Mouse (Mus musculus): Measurements from ENCODE around the gene Cilp2. TPM values are rescaled to one million over a fixed set of nuclear protein-coding genes. Genes with fewer than 3 reads are reported as not detected.

Gene Cilp2
- polyA plus RNA-seq, 1 experiment from 2014 or later: 4.9 TPM

DNA sequence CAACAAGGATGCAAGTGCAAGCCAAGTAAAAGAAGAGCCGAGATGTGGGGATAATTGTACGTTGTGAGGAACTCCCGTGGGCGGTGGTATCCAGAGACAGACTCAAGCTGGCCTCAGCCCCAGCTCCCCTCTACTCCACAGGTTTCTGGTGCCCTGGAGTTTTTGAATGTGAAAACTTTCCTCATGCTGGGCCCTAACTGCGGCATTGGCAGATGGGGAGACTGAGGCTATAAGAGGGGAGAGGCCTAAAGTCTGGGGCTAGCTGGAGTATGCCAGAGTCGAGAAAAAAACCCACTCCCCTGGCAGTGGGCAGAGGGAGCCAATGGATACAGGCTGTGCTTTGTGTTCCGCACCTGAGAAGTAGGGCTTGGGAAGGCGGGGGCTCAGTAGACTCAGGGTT is 16.6 kb upstream of the Cilp2 start:
- Histone ChIP-seq H3K27me3 (replicated peaks; ENCODE audit: control insufficient read depth, insufficient read depth, low read length) (no peaks in the 10 kb centered on the region), H3K4me3 (replicated peaks; ENCODE audit: low read length) (no peak overlapping the region), H3K4me2 (ENCODE audit: low read length) (no peak overlapping the region), H3K9ac (replicated peaks; ENCODE audit: low read depth, low read length) (no peak overlapping the region), H3K9me3 (ENCODE audit: control insufficient read depth, low read length) (no peaks in the 10 kb centered on the region), H3K27ac (ENCODE audit: low read length) (no peak overlapping the region), H3K36me3 (ENCODE audit: control insufficient read depth, insufficient read depth) (peaks cover 4% of the 10 kb centered on the region; the same call in 1 of the 2 replicates), H3K4me1 (replicated peaks; ENCODE audit: control insufficient read depth, insufficient read depth, low read length) (peaks cover 26% of the 10 kb centered on the region)
- no peak for ATAC-seq
- 80% methylated on average over 8 of the region's 8 CpGs for WGBS

DNA sequence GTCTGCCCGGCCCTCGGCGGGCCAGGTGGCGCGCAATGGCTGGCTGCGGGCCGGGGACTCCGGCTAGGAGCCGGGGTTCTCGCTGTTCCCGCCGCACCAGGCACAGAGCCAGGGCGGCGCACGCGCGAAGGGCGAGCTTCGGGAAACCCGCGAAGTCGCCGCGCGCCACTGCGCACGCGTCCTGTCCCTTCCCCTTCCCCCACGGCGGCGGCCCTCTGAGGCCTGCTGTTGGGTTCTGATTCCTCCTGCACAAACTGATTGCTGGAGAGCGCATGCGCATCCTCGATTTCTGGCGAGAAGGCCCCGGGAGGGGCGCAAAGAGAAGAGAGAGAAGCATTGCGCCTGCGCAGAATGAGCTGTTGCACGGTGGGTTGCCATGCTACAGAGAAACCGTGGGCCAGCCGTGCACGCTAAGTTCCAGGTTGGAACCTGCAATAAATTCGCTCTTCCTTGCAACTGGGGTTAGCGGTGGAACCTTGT is 15.6 kb upstream of the Cilp2 start:
- H3K27me3 ChIP-seq (replicated peaks; ENCODE audit: control insufficient read depth, insufficient read depth, low read length): no peaks in the 10 kb centered on the region
- peaks cover 3% of the 10 kb centered on the region; the same call in 1 of the 2 replicates for H3K36me3 ChIP-seq (ENCODE audit: control insufficient read depth, insufficient read depth)
- peak overlapping the region; percentile 86 for H3K4me3 ChIP-seq (replicated peaks; ENCODE audit: low read length)
- H3K9me3 ChIP-seq (ENCODE audit: control insufficient read depth, low read length): no peaks in the 10 kb centered on the region
- H3K27ac ChIP-seq (ENCODE audit: low read length): peak overlapping the region; percentile 87
- under 1% methylated on average over 45 of the region's 45 CpGs for WGBS
- ATAC-seq: peak; percentile 88
- H3K9ac ChIP-seq (replicated peaks; ENCODE audit: low read depth, low read length): peak overlapping the region; percentile 67
- peak overlapping the region; percentile 98 for H3K4me2 ChIP-seq (ENCODE audit: low read length)
- H3K4me1 ChIP-seq (replicated peaks; ENCODE audit: control insufficient read depth, insufficient read depth, low read length): peaks cover 26% of the 10 kb centered on the region

DNA sequence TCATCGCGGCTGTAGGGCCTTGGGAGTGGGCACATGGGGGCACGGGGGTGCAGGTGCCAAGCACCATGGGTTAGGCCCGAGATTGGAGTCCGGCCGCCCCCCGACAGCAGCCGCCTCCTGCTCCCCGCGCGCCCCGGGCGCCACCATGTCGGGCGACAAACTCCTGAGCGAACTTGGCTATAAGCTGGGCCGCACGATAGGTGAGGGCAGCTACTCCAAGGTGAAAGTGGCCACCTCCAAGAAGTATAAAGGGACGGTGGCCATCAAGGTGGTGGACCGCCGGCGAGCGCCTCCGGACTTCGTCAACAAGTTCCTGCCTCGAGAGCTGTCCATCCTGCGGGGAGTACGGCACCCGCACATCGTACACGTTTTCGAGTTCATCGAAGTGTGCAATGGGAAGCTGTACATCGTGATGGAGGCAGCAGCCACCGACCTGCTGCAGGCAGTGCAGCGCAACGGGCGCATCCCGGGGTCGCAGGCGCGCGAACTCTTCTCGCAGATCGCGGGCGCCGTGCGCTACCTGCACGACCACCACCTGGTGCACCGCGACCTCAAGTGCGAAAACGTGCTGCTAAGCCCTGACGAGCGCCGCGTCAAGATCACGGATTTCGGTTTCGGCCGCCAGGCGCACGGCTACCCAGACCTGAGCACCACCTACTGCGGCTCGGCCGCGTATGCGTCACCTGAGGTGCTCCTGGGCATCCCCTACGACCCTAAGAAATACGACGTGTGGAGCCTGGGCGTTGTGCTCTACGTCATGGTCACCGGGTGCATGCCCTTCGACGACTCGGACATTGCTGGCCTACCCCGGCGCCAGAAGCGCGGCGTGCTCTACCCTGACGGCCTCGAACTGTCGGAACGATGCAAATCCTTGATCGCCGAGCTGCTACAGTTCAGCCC is 14.9 kb upstream of the Cilp2 start, which contains the start of the genes Tssk6, Ndufa13 and Yjefn3:
Gene Tssk6, plus strand, starts transcription at position 22 of the 900 bp plus-strand sequence.
Gene Ndufa13, minus strand, starts transcription at position 396 of the 900 bp plus-strand sequence.
Gene Yjefn3, minus strand, starts transcription at position 550 of the 900 bp plus-strand sequence.
- Histone ChIP-seq H3K36me3 (ENCODE audit: control insufficient read depth, insufficient read depth) (no peaks in the 10 kb centered on the region), H3K9me3 (ENCODE audit: control insufficient read depth, low read length) (no peaks in the 10 kb centered on the region), H3K9ac (replicated peaks; ENCODE audit: low read depth, low read length) (peak within 1 kb of the TSS; percentile 80), H3K27ac (ENCODE audit: low read length) (peak within 1 kb of the TSS; percentile 88), H3K27me3 (replicated peaks; ENCODE audit: control insufficient read depth, insufficient read depth, low read length) (no peaks in the 10 kb centered on the region), H3K4me2 (ENCODE audit: low read length) (peak within 1 kb of the TSS; percentile 98), H3K4me3 (replicated peaks; ENCODE audit: low read length) (peak within 1 kb of the TSS; percentile 86), H3K4me1 (replicated peaks; ENCODE audit: control insufficient read depth, insufficient read depth, low read length) (peaks cover 31% of the 10 kb centered on the region)
- ATAC-seq: peak; percentile 2
- WGBS: 4% methylated on average over 89 of the region's 89 CpGs

DNA sequence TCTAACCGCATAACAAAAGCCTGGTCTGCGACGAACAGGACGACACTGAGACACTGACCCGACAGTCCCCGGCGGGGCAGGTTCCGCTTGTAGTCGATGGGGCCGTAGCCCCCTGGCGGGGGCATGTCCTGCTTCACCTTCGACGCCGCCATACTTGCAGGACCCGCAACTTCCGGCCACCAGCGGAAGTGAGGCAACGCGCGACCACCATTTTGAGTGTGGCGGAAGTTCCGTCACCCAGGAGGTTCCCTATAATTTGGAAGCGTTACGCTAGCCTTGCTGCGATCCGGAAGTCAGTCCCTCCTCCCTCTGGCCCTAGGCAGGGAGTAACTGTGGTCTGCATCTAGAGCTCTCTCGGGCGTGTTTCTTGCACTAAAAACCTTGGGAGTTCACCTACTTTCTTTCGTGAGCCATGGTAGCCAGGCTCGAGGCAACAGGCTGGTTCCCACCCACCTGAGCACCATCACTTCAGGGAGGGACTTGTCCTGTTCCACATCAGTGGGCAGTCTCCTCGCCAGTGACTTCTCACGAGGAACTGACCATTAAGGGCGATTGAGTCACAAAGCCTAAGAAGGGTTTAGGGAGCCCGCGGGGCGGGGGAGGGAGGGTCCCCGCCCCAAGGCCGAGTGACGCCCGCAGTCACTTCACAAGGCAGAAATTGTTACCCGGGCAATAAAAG is 14.1 kb upstream of the Cilp2 start:
- Histone ChIP-seq H3K4me1 (replicated peaks; ENCODE audit: control insufficient read depth, insufficient read depth, low read length) (peaks cover 31% of the 10 kb centered on the region), H3K4me2 (ENCODE audit: low read length) (peak overlapping the region; percentile 98), H3K36me3 (ENCODE audit: control insufficient read depth, insufficient read depth) (no peaks in the 10 kb centered on the region), H3K9me3 (ENCODE audit: control insufficient read depth, low read length) (no peaks in the 10 kb centered on the region), H3K4me3 (replicated peaks; ENCODE audit: low read length) (peak overlapping the region; percentile 86), H3K27ac (ENCODE audit: low read length) (peak overlapping the region; percentile 88), H3K27me3 (replicated peaks; ENCODE audit: control insufficient read depth, insufficient read depth, low read length) (no peaks in the 10 kb centered on the region), H3K9ac (replicated peaks; ENCODE audit: low read depth, low read length) (peak overlapping the region; percentile 80)
- 2% methylated on average over 41 of the region's 41 CpGs for WGBS
- ATAC-seq: peak; percentile 67

DNA sequence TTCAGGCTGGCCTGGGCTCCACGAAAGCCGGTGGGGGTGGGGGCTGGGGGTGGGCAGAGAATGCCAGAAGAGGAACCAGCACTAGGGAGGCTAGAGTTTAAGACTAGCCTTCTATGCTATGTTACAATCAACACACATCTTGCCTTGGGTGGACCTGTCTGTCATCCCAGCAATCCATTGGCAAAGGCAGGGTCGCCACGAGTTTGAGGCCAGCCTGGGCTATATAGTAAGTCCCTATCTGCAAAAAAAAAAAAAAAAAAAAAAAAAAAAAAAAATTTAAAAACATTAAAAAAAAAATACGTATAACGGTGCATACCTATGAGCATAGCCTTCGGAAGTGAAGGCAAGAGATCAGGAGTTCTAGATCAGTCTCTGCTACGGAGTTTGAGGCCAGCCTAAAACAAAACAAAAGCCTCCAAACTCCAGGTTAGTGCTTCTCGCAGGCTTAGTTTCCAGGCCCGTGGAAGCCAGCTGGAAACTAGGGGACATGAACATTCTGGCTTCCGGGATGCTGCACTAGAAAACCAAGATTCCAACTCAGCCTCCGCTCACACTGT is 13.5 kb upstream of the Cilp2 start:
- H3K4me2 ChIP-seq (ENCODE audit: low read length): peak overlapping the region; percentile 98
- peak overlapping the region; percentile 80 for H3K9ac ChIP-seq (replicated peaks; ENCODE audit: low read depth, low read length)
- H3K27me3 ChIP-seq (replicated peaks; ENCODE audit: control insufficient read depth, insufficient read depth, low read length): no peaks in the 10 kb centered on the region
- no peak; the same call in 1 of the 2 replicates for ATAC-seq
- H3K27ac ChIP-seq (ENCODE audit: low read length): peak overlapping the region; percentile 85
- H3K36me3 ChIP-seq (ENCODE audit: control insufficient read depth, insufficient read depth): no peaks in the 10 kb centered on the region
- WGBS: 18% methylated on average over 12 of the region's 12 CpGs
- peaks cover 31% of the 10 kb centered on the region for H3K4me1 ChIP-seq (replicated peaks; ENCODE audit: control insufficient read depth, insufficient read depth, low read length)
- peak overlapping the region; percentile 86 for H3K4me3 ChIP-seq (replicated peaks; ENCODE audit: low read length)
- no peaks in the 10 kb centered on the region for H3K9me3 ChIP-seq (ENCODE audit: control insufficient read depth, low read length)

DNA sequence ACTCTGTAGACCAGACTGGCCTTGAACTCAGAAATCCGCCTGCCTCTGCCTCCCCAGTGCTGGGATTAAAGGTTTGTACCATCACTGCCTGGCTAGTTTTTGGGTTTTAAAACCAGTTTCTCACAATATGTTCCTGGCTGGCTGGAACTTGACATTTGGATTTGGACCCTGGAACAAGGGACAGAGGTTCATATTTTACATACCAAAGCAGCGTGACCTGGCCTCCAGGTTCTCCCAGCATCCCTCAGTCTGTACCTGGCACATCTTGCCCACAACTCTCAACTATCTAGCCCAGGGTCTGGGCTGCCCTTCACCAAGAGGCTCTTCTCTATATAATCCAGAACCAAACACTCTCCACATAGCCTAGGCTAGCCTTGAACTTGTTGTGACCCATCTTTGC is 12.4 kb upstream of the Cilp2 start:
- no peak overlapping the region for H3K9ac ChIP-seq (replicated peaks; ENCODE audit: low read depth, low read length)
- 94% methylated on average over 2 of the region's 2 CpGs for WGBS
- no peaks in the 10 kb centered on the region for H3K36me3 ChIP-seq (ENCODE audit: control insufficient read depth, insufficient read depth)
- no peak overlapping the region for H3K4me3 ChIP-seq (replicated peaks; ENCODE audit: low read length)
- no peaks in the 10 kb centered on the region for H3K9me3 ChIP-seq (ENCODE audit: control insufficient read depth, low read length)
- H3K4me2 ChIP-seq (ENCODE audit: low read length): no peak overlapping the region; the same call in none of the 2 replicates
- ATAC-seq: no peak
- H3K4me1 ChIP-seq (replicated peaks; ENCODE audit: control insufficient read depth, insufficient read depth, low read length): peaks cover 31% of the 10 kb centered on the region
- H3K27ac ChIP-seq (ENCODE audit: low read length): no peak overlapping the region
- H3K27me3 ChIP-seq (replicated peaks; ENCODE audit: control insufficient read depth, insufficient read depth, low read length): no peaks in the 10 kb centered on the region

DNA sequence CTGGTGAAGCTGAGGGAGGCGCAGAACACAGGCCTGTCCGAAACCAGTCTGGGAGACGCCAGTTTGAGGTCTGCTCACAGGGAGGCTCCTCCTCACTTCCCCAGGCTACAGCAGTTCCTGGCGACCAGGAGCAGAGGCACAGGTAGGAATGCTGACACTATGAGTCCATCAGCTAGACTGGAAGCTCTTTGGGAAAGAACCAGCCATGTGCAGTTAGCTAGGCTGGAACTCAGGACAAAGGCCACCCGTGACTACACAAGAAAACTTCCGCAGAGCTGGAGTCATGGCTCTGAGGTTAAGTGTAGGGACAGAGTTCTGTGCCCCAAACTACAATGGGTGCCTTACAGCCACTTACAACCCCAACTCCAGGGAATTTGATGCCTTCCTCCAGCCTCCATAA is 10.4 kb upstream of the Cilp2 start:
- Histone ChIP-seq H3K4me1 (replicated peaks; ENCODE audit: control insufficient read depth, insufficient read depth, low read length) (peaks cover 28% of the 10 kb centered on the region), H3K27ac (ENCODE audit: low read length) (no peak overlapping the region), H3K9ac (replicated peaks; ENCODE audit: low read depth, low read length) (no peak overlapping the region), H3K9me3 (ENCODE audit: control insufficient read depth, low read length) (no peaks in the 10 kb centered on the region), H3K4me3 (replicated peaks; ENCODE audit: low read length) (no peak overlapping the region), H3K36me3 (ENCODE audit: control insufficient read depth, insufficient read depth) (0 out of 2 replicates have a peak, but pooled peaks cover 2% of the 10 kb centered on the region), H3K27me3 (replicated peaks; ENCODE audit: control insufficient read depth, insufficient read depth, low read length) (no peaks in the 10 kb centered on the region), H3K4me2 (ENCODE audit: low read length) (no peak overlapping the region)
- 88% methylated on average over 6 of the region's 6 CpGs for WGBS
- ATAC-seq: no peak

DNA sequence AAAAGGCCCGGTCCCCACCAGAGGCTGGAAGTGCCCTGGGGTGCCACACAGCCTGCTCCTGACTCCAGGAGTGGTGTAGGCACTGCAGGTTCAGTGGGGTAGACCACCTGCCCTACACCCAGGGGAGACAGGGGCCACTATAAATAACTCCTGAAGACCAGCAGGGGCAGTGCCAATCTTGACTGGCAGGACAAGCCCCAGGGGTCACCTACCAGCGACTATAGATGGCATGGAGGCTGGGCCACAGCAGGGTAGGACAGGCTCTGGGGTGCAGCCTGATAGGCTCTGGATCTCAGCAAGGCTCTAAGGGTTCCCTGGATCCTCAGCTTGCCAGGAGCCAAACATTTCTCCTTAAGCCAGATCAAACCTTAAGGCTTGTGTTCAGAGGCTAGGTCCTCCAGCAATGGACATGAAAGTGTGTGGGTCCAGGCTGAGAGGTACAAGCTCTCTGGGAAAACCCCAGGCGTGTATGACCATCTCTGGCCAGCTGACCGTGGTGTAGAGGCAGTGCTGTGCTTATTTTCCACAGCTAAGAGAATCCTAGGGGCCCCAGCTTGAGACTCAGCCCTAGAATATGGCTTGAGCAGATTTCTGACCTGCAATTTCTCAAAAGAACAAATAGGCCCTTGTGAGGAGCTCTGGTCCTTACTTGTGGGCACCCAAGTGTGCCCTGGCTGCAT is 8.4 kb upstream of the Cilp2 start:
- 77% methylated on average over 4 of the region's 4 CpGs for WGBS
- Histone ChIP-seq H3K4me2 (ENCODE audit: low read length) (no peak overlapping the region), H3K4me3 (replicated peaks; ENCODE audit: low read length) (no peak overlapping the region), H3K4me1 (replicated peaks; ENCODE audit: control insufficient read depth, insufficient read depth, low read length) (peaks cover 32% of the 10 kb centered on the region), H3K27me3 (replicated peaks; ENCODE audit: control insufficient read depth, insufficient read depth, low read length) (no peaks in the 10 kb centered on the region), H3K27ac (ENCODE audit: low read length) (no peak overlapping the region), H3K9ac (replicated peaks; ENCODE audit: low read depth, low read length) (no peak overlapping the region), H3K36me3 (ENCODE audit: control insufficient read depth, insufficient read depth) (0 out of 2 replicates have a peak, but pooled peaks cover 2% of the 10 kb centered on the region), H3K9me3 (ENCODE audit: control insufficient read depth, low read length) (no peaks in the 10 kb centered on the region)
- ATAC-seq: no peak

Data from forebrain, embryonic 16.5 days (tissue).